ENCODE assay signal across 8 mouse cellular contexts in the genomic region with DNA sequence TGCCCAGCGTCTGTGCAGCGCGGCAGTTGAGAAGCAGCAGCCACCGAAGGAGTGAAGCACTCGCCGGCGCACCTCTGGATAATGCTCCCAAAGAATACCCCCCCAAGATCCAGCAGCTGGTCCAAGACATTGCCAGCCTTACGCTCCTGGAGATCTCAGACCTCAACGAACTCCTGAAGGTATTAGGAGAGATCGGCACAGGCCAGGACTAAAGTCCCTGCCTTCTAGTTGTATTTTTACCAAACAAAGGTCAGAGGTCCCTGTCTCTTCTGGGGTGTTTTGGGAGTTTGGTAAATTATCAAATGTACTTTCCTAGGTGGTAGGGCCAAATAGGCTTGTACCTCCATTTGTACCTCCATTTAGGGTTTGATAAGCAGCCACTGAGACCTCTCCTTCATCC. TPM values are rescaled to one million over a fixed set of nuclear protein-coding genes. Genes with fewer than 3 reads are reported as not detected.
DNase-seq lines count a peak whose midpoint lies in the region; ATAC-seq and TF ChIP-seq lines count a peak whose summit lies in the region.

No protein-coding gene starts in this region.

- TF ChIP-seq RAD21 in MEL (IDR thresholded peaks at IDR 0.05; ENCODE audit: low read depth, low read length), result no peak

- no peak for TF ChIP-seq POLR2A in heart, adult 2 months (IDR thresholded peaks at IDR 0.05; ENCODE audit: insufficient read depth, low read depth, low read length)
- no peak for TF ChIP-seq POLR2A in MEL (IDR thresholded peaks at IDR 0.05; ENCODE audit: control insufficient read depth in 1 of 2, insufficient read depth in 1 of 2, low read depth in 1 of 2, low read length in 2 of 2, poor library complexity in 1 of 2)

- H3K4me3 ChIP-seq in heart, adult 2 months, result peak overlapping the region; percentile 100
- H3K4me3 ChIP-seq in MEL (ENCODE audit: control insufficient read depth in 1 of 2, insufficient read depth in 1 of 2, low read depth in 2 of 2, low read length in 2 of 2), result peak overlapping the region; percentile 73 to 74
- peak overlapping the region; percentile 98 for H3K4me3 ChIP-seq in intestine, embryonic 14.5 days (ENCODE audit: low read depth, low read length)
- peak overlapping the region; percentile 94 for H3K4me3 ChIP-seq in liver, postnatal 0 days (ENCODE audit: low read depth, low read length)

- WGBS in heart, adult 2 months, result 3% methylated on average over 10 of the region's 10 CpGs
- WGBS in intestine, embryonic 14.5 days, result 10% methylated on average over 10 of the region's 10 CpGs
- WGBS in liver, postnatal 0 days (ENCODE audit: insufficient replicate concordance), result 5% methylated on average over 10 of the region's 10 CpGs

- peaks cover 3% of the 10 kb centered on the region for H3K79me2 ChIP-seq in heart, adult 2 months (replicated peaks; ENCODE audit: control insufficient read depth, insufficient read depth, low read length)
- peaks cover 30% of the 10 kb centered on the region for H3K79me2 ChIP-seq in MEL (ENCODE audit: control insufficient read depth, insufficient read depth, low read length, poor library complexity)

- intact Hi-C loops in heart, adult 2 months (cut with DNase I), result no loop called here
- intact Hi-C loops in heart, postnatal 25 days (cut with DNase I), result loop anchor here (5.0 kb wide), 2 partner anchors 232 to 292 kb away; no protein-coding TSS in a partner anchor

- H3K27ac ChIP-seq in heart, adult 2 months, result peak overlapping the region; percentile 89
- peak overlapping the region; percentile 62 for H3K27ac ChIP-seq in MEL (ENCODE audit: control insufficient read depth, low read depth, low read length)
- no peak overlapping the region for H3K27ac ChIP-seq in intestine, embryonic 14.5 days (ENCODE audit: low read depth)
- H3K27ac ChIP-seq in liver, postnatal 0 days (ENCODE audit: low read depth), result peak overlapping the region; percentile 89

- TF ChIP-seq CTCF in heart, adult 2 months (IDR thresholded peaks at IDR 0.05), result no peak
- no peak for TF ChIP-seq CTCF in MEL (IDR thresholded peaks at IDR 0.05 in 2 of 3, conservative IDR thresholded peaks at IDR 0.05 in 1 of 3; ENCODE audit: control insufficient read depth in 1 of 3, insufficient read depth in 1 of 3, low read depth in 2 of 3, low read length in 3 of 3, poor library complexity in 1 of 3, severe bottlenecking in 1 of 3)
- TF ChIP-seq CTCF in liver, postnatal 0 days (IDR thresholded peaks at IDR 0.05; ENCODE audit: low read depth), result no peak

- no peaks in the 10 kb centered on the region for H3K27me3 ChIP-seq in heart, adult 2 months (ENCODE audit: control insufficient read depth, insufficient read depth, low read length)
- H3K27me3 ChIP-seq in MEL (ENCODE audit: control insufficient read depth in 1 of 2, insufficient read depth in 2 of 2, low read length in 2 of 2), result no peaks in the 10 kb centered on the region
- no peaks in the 10 kb centered on the region for H3K27me3 ChIP-seq in intestine, embryonic 14.5 days (replicated peaks; ENCODE audit: control insufficient read depth, insufficient read depth, low read length)
- H3K27me3 ChIP-seq in liver, postnatal 0 days (ENCODE audit: insufficient read depth, low read length), result no peaks in the 10 kb centered on the region

- DNase-seq in heart, adult 2 months, result no peak
- DNase-seq in heart, postnatal 25 days (ENCODE audit: low spot score), result no peak
- DNase-seq in MEL (ENCODE audit: low read depth, low spot score), result no peak
- DNase-seq in intestine, embryonic 14.5 days (ENCODE audit: low spot score), result no peak
- no peak for DNase-seq in liver, postnatal 0 days
- no peak for DNase-seq in left cerebral cortex, adult 11 months (ENCODE audit: low spot score)
- no peak for DNase-seq in spleen, postnatal 10 days (ENCODE audit: low spot score in 2 of 2)
- no peak for DNase-seq in Muller cell, postnatal 12 days (ENCODE audit: inconsistent ontology term)

- no peak for ATAC-seq in intestine, embryonic 14.5 days (replicated peaks; ENCODE audit: low FRiP score, low TSS enrichment, low read depth)
- ATAC-seq in liver, postnatal 0 days, result no peak

- H3K4me2 ChIP-seq in intestine, embryonic 14.5 days (ENCODE audit: low read length), result peak overlapping the region; percentile 88
- peak overlapping the region; percentile 94 for H3K4me2 ChIP-seq in liver, postnatal 0 days (ENCODE audit: low read depth, low read length)

- peak overlapping the region; percentile 95 for H3K9ac ChIP-seq in heart, adult 2 months (ENCODE audit: low read depth, low read length)
- H3K9ac ChIP-seq in MEL (ENCODE audit: control insufficient read depth, low read depth, low read length, poor library complexity, severe bottlenecking), result peak overlapping the region; percentile 82
- H3K9ac ChIP-seq in intestine, embryonic 14.5 days (ENCODE audit: low read length), result peak overlapping the region; percentile 78
- peak overlapping the region; percentile 83 for H3K9ac ChIP-seq in liver, postnatal 0 days (replicated peaks)

- TF ChIP-seq EP300 in heart, adult 2 months (IDR thresholded peaks at IDR 0.05; ENCODE audit: insufficient read depth, low read depth, low read length), result no peak
- no peak for TF ChIP-seq EP300 in MEL (IDR thresholded peaks at IDR 0.05; ENCODE audit: low read depth in 1 of 2, low read length in 2 of 2)
- no peak for TF ChIP-seq EP300 in liver, postnatal 0 days (IDR thresholded peaks at IDR 0.05; ENCODE audit: low read depth)

- no peaks in the 10 kb centered on the region for H3K36me3 ChIP-seq in heart, adult 2 months (ENCODE audit: control insufficient read depth, insufficient read depth, low read length)
- peaks cover 7 to 13% of the 10 kb centered on the region in 2 experiments for H3K36me3 ChIP-seq in MEL (ENCODE audit: control insufficient read depth in 1 of 2, insufficient read depth in 2 of 2, low read length in 2 of 2)
- H3K36me3 ChIP-seq in intestine, embryonic 14.5 days (ENCODE audit: control insufficient read depth, insufficient read depth, low read length), result peaks cover 74% of the 10 kb centered on the region
- peaks cover 41% of the 10 kb centered on the region for H3K36me3 ChIP-seq in liver, postnatal 0 days (replicated peaks; ENCODE audit: insufficient read depth, low read length)

- no peaks in the 10 kb centered on the region for H3K9me3 ChIP-seq in MEL (replicated peaks; ENCODE audit: insufficient read depth, low read length)
- H3K9me3 ChIP-seq in intestine, embryonic 14.5 days (ENCODE audit: control insufficient read depth, low read length), result no peaks in the 10 kb centered on the region
- H3K9me3 ChIP-seq in liver, postnatal 0 days (ENCODE audit: low read length), result no peaks in the 10 kb centered on the region

- H3K4me1 ChIP-seq in heart, adult 2 months (ENCODE audit: control insufficient read depth, insufficient read depth, low read length), result peaks cover 6% of the 10 kb centered on the region
- peaks cover 3 to 15% of the 10 kb centered on the region in 2 experiments; a peak in 3 of 4 replicates for H3K4me1 ChIP-seq in MEL (ENCODE audit: control insufficient read depth in 1 of 2, insufficient read depth in 2 of 2, low read length in 2 of 2)
- H3K4me1 ChIP-seq in intestine, embryonic 14.5 days (replicated peaks; ENCODE audit: control insufficient read depth, insufficient read depth, low read length), result peaks cover 16% of the 10 kb centered on the region
- H3K4me1 ChIP-seq in liver, postnatal 0 days (ENCODE audit: insufficient read depth), result peaks cover 14% of the 10 kb centered on the region

RNA-seq across cellular contexts. Expression of a gene that starts 0.8 kb away (rescaled TPM):
- total RNA-seq in heart, adult 2 months (2021), result 100 to 1,000 TPM; 207 to 232 TPM
- 199 and 200 TPM in 2 replicates for polyA plus RNA-seq in heart, adult 2 months (2012; rRNA removed)
- total RNA-seq in heart, postnatal 25 days (2021), result 100 to 1,000 TPM; 253 to 263 TPM
- 401 and 457 TPM in 2 replicates for total RNA-seq in MEL (2012; rRNA removed)
- polyA plus RNA-seq in MEL (2012; ENCODE audit: insufficient read depth in 1 of 2, insufficient read length in 2 of 2, low read depth in 1 of 2, low replicate concordance in 2 of 2, missing spikeins in 1 of 2), result 100 to 1,000 TPM; 374 to 461 TPM
- 218 and 226 TPM in 2 replicates for polyA plus RNA-seq in intestine, embryonic 14.5 days (2014; fragmentation: Nextera tagmentation; extraction: Ambion mirVana)
- polyA plus RNA-seq in liver, postnatal 0 days (2015; fragmentation: Nextera tagmentation; extraction: Ambion mirVana), result 133 and 139 TPM in 2 replicates

RNA-seq across cellular contexts. Expression of a gene that starts 6.4 kb away (rescaled TPM):
- total RNA-seq in heart, adult 2 months (2021), result 10 to 100 TPM; 14.1 to 14.6 TPM
- polyA plus RNA-seq in heart, adult 2 months (2012; rRNA removed), result 32.6 and 40.9 TPM in 2 replicates
- 10 to 100 TPM; 13.1 to 14.8 TPM for total RNA-seq in heart, postnatal 25 days (2021)
- total RNA-seq in MEL (2012; rRNA removed), result 40.4 and 52.0 TPM in 2 replicates
- 10 to 100 TPM in 1 of 2 experiments, not detected in 1; 53.6 TPM for polyA plus RNA-seq in MEL (2012; ENCODE audit: insufficient read depth in 1 of 2, insufficient read length in 2 of 2, low read depth in 1 of 2, low replicate concordance in 2 of 2, missing spikeins in 1 of 2)
- polyA plus RNA-seq in intestine, embryonic 14.5 days (2014; fragmentation: Nextera tagmentation; extraction: Ambion mirVana), result 74.6 and 83.1 TPM in 2 replicates
- polyA plus RNA-seq in liver, postnatal 0 days (2015; fragmentation: Nextera tagmentation; extraction: Ambion mirVana), result 96.7 and 99.7 TPM in 2 replicates

RNA-seq across cellular contexts. Expression of a gene that starts 17.8 kb away (rescaled TPM):
- 10 to 100 TPM in 1 of 2 experiments, 1 to 10 TPM in 1; 9.1 to 10.8 TPM for total RNA-seq in heart, adult 2 months (2021)
- 13.6 and 17.1 TPM in 2 replicates for polyA plus RNA-seq in heart, adult 2 months (2012; rRNA removed)
- 10 to 100 TPM; 10.5 to 10.6 TPM for total RNA-seq in heart, postnatal 25 days (2021)
- 19.8 and 20.8 TPM in 2 replicates for total RNA-seq in MEL (2012; rRNA removed)
- polyA plus RNA-seq in MEL (2012; ENCODE audit: insufficient read depth in 1 of 2, insufficient read length in 2 of 2, low read depth in 1 of 2, low replicate concordance in 2 of 2, missing spikeins in 1 of 2), result 10 to 100 TPM in 1 of 2 experiments, not detected in 1; 20.0 TPM
- polyA plus RNA-seq in intestine, embryonic 14.5 days (2014; fragmentation: Nextera tagmentation; extraction: Ambion mirVana), result 46.0 and 46.8 TPM in 2 replicates
- 11.9 and 13.5 TPM in 2 replicates for polyA plus RNA-seq in liver, postnatal 0 days (2015; fragmentation: Nextera tagmentation; extraction: Ambion mirVana)

RNA-seq across cellular contexts. Expression of a gene that starts 27.3 kb away (rescaled TPM):
- total RNA-seq in heart, adult 2 months (2021), result 1 to 10 TPM; 5.8 to 6.0 TPM
- 6.7 and 11.7 TPM in 2 replicates for polyA plus RNA-seq in heart, adult 2 months (2012; rRNA removed)
- 1 to 10 TPM; 7.9 to 8.9 TPM for total RNA-seq in heart, postnatal 25 days (2021)
- total RNA-seq in MEL (2012; rRNA removed), result 66.1 and 104 TPM in 2 replicates
- 100 to 1,000 TPM in 1 of 2 experiments, not detected in 1; 116 TPM for polyA plus RNA-seq in MEL (2012; ENCODE audit: insufficient read depth in 1 of 2, insufficient read length in 2 of 2, low read depth in 1 of 2, low replicate concordance in 2 of 2, missing spikeins in 1 of 2)
- polyA plus RNA-seq in intestine, embryonic 14.5 days (2014; fragmentation: Nextera tagmentation; extraction: Ambion mirVana), result 30.5 and 31.2 TPM in 2 replicates
- 9.0 and 11.7 TPM in 2 replicates for polyA plus RNA-seq in liver, postnatal 0 days (2015; fragmentation: Nextera tagmentation; extraction: Ambion mirVana)

RNA-seq across cellular contexts. Expression of a gene that starts 27.4 kb away (rescaled TPM):
- total RNA-seq in heart, adult 2 months (2021), result 10 to 100 TPM; 57.4 to 61.6 TPM
- 52.0 and 59.4 TPM in 2 replicates for polyA plus RNA-seq in heart, adult 2 months (2012; rRNA removed)
- total RNA-seq in heart, postnatal 25 days (2021), result 10 to 100 TPM; 53.7 to 56.4 TPM
- 15.9 and 17.6 TPM in 2 replicates for total RNA-seq in MEL (2012; rRNA removed)
- polyA plus RNA-seq in MEL (2012; ENCODE audit: insufficient read depth in 1 of 2, insufficient read length in 2 of 2, low read depth in 1 of 2, low replicate concordance in 2 of 2, missing spikeins in 1 of 2), result 10 to 100 TPM in 1 of 2 experiments, not detected in 1; 17.5 TPM
- polyA plus RNA-seq in intestine, embryonic 14.5 days (2014; fragmentation: Nextera tagmentation; extraction: Ambion mirVana), result 16.5 and 17.5 TPM in 2 replicates
- 18.9 and 19.0 TPM in 2 replicates for polyA plus RNA-seq in liver, postnatal 0 days (2015; fragmentation: Nextera tagmentation; extraction: Ambion mirVana)
